Mouse (Mus musculus) liver, postnatal 0 days (tissue): ENCODE measurements around the gene Car8. TPM values are rescaled to one million over a fixed set of nuclear protein-coding genes. Genes with fewer than 3 reads are reported as not detected.

Source experiments
- ATAC-seq: fragments of 200-750 bp; cut with Nextera tagmentation; 2 replicates; pipeline ENCODE4 v1.8.0; 2017; ENCODE audit warnings: mild to moderate bottlenecking, moderate library complexity
- DNase-seq: peaks from one replicate; pipeline ENCODE4 v3.0.0-alpha.2; 2016
- H3K27ac ChIP-seq: fragments of 300-500 bp; sonication (generic); 2 replicates; pipeline ENCODE4 v1.5.1; 2014; ENCODE audit warnings: antibody characterized with exemption, moderate library complexity, mild to moderate bottlenecking, low read depth
- H3K27me3 ChIP-seq: fragments of 300-500 bp; sonication (generic); 2 replicates; pipeline ENCODE4 v1.6.1; 2014; ENCODE audit warnings: low read length, control low read depth, mixed read lengths; ENCODE audit not compliant: insufficient read depth
- H3K36me3 ChIP-seq: fragments of 300-500 bp; sonication (generic); replicated peaks from 2 replicates; pipeline ENCODE4 v1.6.1; 2014; ENCODE audit warnings: mild to moderate bottlenecking, control low read depth, low read length, moderate library complexity, mixed read lengths; ENCODE audit not compliant: insufficient read depth
- H3K4me1 ChIP-seq: fragments of 300-500 bp; sonication (generic); 2 replicates; pipeline ENCODE4 v1.6.1; 2014; ENCODE audit warnings: antibody characterized with exemption, mild to moderate bottlenecking, control low read depth; ENCODE audit not compliant: insufficient read depth
- H3K4me2 ChIP-seq: fragments of 300-500 bp; sonication (generic); 2 replicates; pipeline ENCODE4 v1.6.1; 2014; ENCODE audit warnings: low read depth, mild to moderate bottlenecking, low read length, moderate library complexity, mixed read lengths
- H3K4me3 ChIP-seq: fragments of 300-500 bp; sonication (generic); 2 replicates; pipeline ENCODE4 v1.5.1; 2014; ENCODE audit warnings: low read depth, low read length
- H3K9ac ChIP-seq: fragments of 300-500 bp; sonication (generic); replicated peaks from 2 replicates; pipeline ENCODE4 v1.6.1; 2014; ENCODE audit warnings: mild to moderate bottlenecking, moderate library complexity
- H3K9me3 ChIP-seq: fragments of 300-500 bp; sonication (generic); 2 replicates; pipeline ENCODE4 v1.6.1; 2016; ENCODE audit warnings: mild to moderate bottlenecking, control low read depth, low read length, mixed read lengths
- CTCF ChIP-seq: sonication (generic); IDR thresholded peaks from 2 replicates; pipeline ENCODE4 v1.5.1; 2016; ENCODE audit warnings: antibody characterized with exemption, low read depth
- EP300 ChIP-seq: IDR thresholded peaks from 2 replicates; pipeline ENCODE4 v1.6.1; 2016; ENCODE audit warnings: antibody characterized with exemption, low read depth, mild to moderate bottlenecking
- WGBS: fragments of 180-500 bp; shearing (Covaris S2); extraction: QIAGEN DNeasy Blood & Tissue Kit; methylation state at CpG from one replicate; pipeline ENCODE4 v1.1.7; 2014; ENCODE audit not compliant: insufficient replicate concordance; 5-methylcytosine and 5-hydroxymethylcytosine counted together
- polyA plus RNA-seq: library from polyadenylated mRNA; unstranded; fragments of >200 nt; fragmentation: Nextera tagmentation; extraction: Ambion mirVana; gene quantifications from 2 replicates; pipeline ENCODE4 v1.2.1, GENCODE M21; 2015

Car8 gene
- polyA plus RNA-seq, 1 experiment from 2014 or later, result 8.6 TPM

DNA sequence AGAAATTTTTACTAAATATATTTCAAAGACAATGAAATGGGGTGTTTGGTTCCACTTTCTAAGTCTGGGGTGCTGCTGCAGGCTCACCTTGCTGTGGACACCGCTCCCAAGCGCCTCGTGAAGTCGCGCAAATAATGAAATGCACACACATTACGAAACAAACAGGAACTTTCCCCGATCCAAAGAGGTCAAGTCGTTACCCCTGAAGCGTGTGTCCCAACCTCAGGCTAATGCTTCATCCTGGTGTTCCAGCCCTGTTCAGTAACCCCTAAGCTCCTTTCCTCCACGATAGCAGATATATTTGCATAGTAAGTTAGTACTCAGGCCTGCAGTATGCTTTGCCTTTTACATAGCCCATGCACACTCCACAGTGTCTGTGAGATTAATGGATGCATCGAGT, 858 bp upstream of the Car8 start:
- Histone ChIP-seq H3K4me1 (peaks cover 2% of the 10 kb centered on the region; the same call in 1 of the 2 replicates), H3K27ac (peak overlapping the region; percentile 76), H3K9me3 (no peaks in the 10 kb centered on the region), H3K4me2 (peak overlapping the region; percentile 86), H3K36me3 (no peaks in the 10 kb centered on the region), H3K27me3 (no peaks in the 10 kb centered on the region), H3K9ac (no peak overlapping the region), H3K4me3 (peak overlapping the region; percentile 67; the same call in 1 of the 2 replicates)
- 0 out of 2 replicates have a peak, but pooled peaks have one; percentile 22 for TF ChIP-seq EP300
- no peak for TF ChIP-seq CTCF
- 52% methylated on average over 11 of the region's 11 CpGs for WGBS
- DNase-seq (peak; percentile 33), ATAC-seq (peak; percentile 79)

DNA sequence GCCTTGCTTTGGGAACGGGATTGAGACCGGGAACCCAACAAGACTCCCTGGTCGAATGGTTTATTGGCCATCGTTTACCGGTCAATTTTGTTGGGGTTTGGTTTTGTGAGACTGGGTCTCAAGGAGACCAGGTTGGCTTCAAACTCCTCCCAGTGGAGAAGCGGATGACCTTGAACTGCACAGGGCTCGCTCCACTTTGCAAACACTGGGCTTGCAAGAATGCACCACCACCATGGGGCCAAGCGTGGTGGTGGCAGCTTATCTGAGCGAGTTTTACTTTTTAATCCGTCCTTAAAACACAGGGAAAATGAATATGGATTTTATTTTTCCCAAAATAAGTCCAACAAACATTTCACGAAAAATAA, 447 bp upstream of the Car8 start:
- H3K4me2 ChIP-seq, result peak overlapping the region; percentile 86
- no peaks in the 10 kb centered on the region for H3K36me3 ChIP-seq
- TF ChIP-seq CTCF, result no peak
- TF ChIP-seq EP300, result no peak
- WGBS, result 21% methylated on average over 11 of the region's 11 CpGs
- peak overlapping the region; percentile 75 for H3K9ac ChIP-seq
- no peaks in the 10 kb centered on the region for H3K9me3 ChIP-seq
- peak overlapping the region; percentile 76 for H3K27ac ChIP-seq
- DNase-seq (no peak), ATAC-seq (peak; percentile 69)
- peaks cover 3% of the 10 kb centered on the region; the same call in 1 of the 2 replicates for H3K4me1 ChIP-seq
- no peaks in the 10 kb centered on the region for H3K27me3 ChIP-seq
- peak overlapping the region; percentile 67 for H3K4me3 ChIP-seq

DNA sequence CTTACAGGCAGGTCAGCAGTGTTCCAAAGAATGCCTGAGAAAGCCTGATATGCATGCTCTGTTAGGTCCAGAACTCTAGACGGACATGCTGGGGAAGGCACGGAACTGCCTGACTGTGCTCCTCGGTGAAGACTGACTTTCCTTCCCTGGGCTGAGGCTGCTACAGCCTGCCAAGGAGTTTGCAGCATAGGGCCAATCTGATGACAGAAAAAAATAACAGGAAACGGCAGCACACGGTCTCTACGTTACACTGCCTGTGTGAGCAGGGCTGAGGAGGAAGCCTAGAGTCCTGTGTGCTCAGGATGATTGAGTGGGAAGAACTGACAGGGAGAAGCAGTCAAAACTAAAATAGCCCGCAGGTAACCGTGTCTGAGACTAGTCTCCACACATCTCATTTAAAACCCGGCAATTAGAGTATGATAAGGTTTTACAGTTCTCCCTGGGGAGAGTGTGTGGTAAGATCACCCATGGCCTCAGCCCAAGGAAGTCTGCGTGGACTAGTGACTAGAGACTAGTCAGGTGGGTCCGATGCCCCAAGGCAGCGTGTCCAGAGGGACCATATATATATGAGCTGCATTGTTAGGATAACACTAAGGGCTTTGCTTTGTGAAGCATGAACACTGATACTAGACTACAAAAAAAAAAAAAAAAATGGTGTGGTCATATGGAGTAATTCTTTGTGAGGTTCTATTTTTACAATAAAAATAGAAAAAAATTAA, 6.3 kb downstream of the Car8 start:
- DNase-seq, result no peak

DNA sequence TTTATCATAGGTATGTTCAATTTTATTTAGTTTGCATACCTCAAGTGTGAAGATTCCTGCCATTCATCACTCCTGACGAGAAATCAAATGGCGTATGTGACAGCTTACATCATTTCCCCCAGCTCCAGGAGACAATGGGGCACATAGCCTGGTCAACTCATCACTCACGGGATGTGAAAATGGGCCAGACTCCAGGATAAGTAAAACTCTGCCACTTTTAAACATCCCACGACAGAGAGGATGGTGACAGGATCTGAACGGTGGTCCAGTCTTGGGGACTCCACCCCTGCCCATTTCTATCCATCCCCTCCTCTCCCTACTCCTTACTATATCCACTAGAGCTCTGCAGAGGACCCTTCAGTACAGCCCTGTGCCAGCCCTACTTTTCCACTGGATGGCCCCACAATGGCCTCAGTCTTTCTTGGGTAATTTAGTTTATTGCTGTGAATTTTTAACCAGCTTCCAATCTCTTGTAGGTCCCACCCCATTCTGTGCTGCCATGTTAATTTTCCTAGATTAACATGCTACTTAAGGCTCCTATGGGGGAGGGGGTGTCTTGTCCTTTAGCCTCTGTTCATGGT, 7.5 kb downstream of the Car8 start:
- no peak overlapping the region for H3K4me2 ChIP-seq
- no peaks in the 10 kb centered on the region for H3K9me3 ChIP-seq
- 76% methylated on average over 5 of the region's 5 CpGs for WGBS
- H3K4me1 ChIP-seq, result 0 out of 2 replicates have a peak, but pooled peaks cover 4% of the 10 kb centered on the region
- no peaks in the 10 kb centered on the region for H3K36me3 ChIP-seq
- H3K9ac ChIP-seq, result no peak overlapping the region
- no peak overlapping the region for H3K4me3 ChIP-seq
- TF ChIP-seq EP300 (no peak), CTCF (no peak)
- H3K27ac ChIP-seq, result no peak overlapping the region
- no peak for ATAC-seq
- no peak for DNase-seq
- no peaks in the 10 kb centered on the region for H3K27me3 ChIP-seq

More for the DNA sequence above, 6.3 kb downstream of the Car8 start:
- H3K9me3 ChIP-seq, result no peaks in the 10 kb centered on the region
- H3K9ac ChIP-seq, result no peak overlapping the region
- H3K27me3 ChIP-seq, result no peaks in the 10 kb centered on the region
- H3K27ac ChIP-seq, result no peak overlapping the region
- no peak for TF ChIP-seq EP300
- no peak for TF ChIP-seq CTCF
- no peak overlapping the region for H3K4me3 ChIP-seq
- 32% methylated on average over 12 of the region's 12 CpGs for WGBS
- H3K4me2 ChIP-seq, result no peak overlapping the region
- no peak for ATAC-seq
- no peaks in the 10 kb centered on the region for H3K36me3 ChIP-seq
- 0 out of 2 replicates have a peak, but pooled peaks cover 4% of the 10 kb centered on the region for H3K4me1 ChIP-seq

DNA sequence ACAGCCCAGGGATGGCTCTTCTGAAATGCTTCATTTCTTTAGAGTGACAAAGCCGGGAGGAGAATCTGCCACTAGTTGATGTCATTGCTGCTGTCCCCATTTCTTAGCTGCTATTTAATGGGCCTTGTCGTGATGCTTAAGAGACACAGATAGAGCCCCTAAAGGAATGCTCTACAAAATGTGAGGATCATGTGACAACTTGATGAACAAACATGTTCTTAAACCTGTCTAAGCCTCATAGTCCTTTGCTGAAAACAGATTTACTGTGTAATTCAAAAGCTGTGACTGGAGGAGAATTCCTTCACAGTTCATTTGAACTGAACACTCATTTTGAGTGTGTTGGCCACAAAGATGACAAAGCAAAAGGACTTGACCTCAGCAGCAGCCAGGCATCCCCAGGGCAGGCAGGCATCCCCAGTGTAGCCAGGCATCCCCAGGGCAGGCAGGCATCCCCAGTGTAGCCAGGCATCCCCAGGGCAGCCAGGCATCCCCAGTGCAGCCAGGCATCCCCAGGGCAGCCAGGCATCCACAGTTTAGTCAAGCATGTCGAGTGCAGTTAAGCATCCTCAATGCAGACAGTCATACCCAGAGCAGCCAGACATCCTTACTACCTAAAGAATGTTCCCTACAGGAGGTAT, 9.1 kb downstream of the Car8 start:
- Histone ChIP-seq H3K9ac (no peak overlapping the region), H3K4me1 (0 out of 2 replicates have a peak, but pooled peaks cover 4% of the 10 kb centered on the region), H3K36me3 (no peaks in the 10 kb centered on the region), H3K27ac (no peak overlapping the region), H3K4me3 (no peak overlapping the region), H3K27me3 (no peaks in the 10 kb centered on the region), H3K4me2 (no peak overlapping the region), H3K9me3 (no peaks in the 10 kb centered on the region)
- DNase-seq (no peak), ATAC-seq (no peak)
- WGBS, result 75% methylated on average over 3 of the region's 3 CpGs
- TF ChIP-seq CTCF, result no peak
- no peak for TF ChIP-seq EP300

GRCm38 (mm10) chr4:8218941-8219340, 19.9 kb downstream of the Car8 start:
- no peak overlapping the region for H3K4me2 ChIP-seq
- no peaks in the 10 kb centered on the region for H3K36me3 ChIP-seq
- TF ChIP-seq EP300, result no peak
- no peak for TF ChIP-seq CTCF
- no peak overlapping the region for H3K9ac ChIP-seq
- H3K4me1 ChIP-seq, result no peaks in the 10 kb centered on the region
- H3K4me3 ChIP-seq, result no peak overlapping the region
- ATAC-seq (no peak), DNase-seq (no peak)
- 84% methylated on average over 8 of the region's 8 CpGs for WGBS
- no peak overlapping the region for H3K27ac ChIP-seq
- no peaks in the 10 kb centered on the region for H3K27me3 ChIP-seq
- H3K9me3 ChIP-seq, result no peaks in the 10 kb centered on the region
